Mouse (Mus musculus) brain, adult 2 months (tissue): ENCODE measurements around the gene Tsacc.
"Not testable (repeated sequence)": the region's sequence is repeated elsewhere in the genome, so short reads cannot be mapped to it uniquely, and the experiment has no call there.

Experiments
- DNase-seq: peaks from one replicate; pipeline ENCODE4 v3.0.0; 2011; ENCODE audit warnings: low read depth, low spot score

The Tsacc gene

DNA sequence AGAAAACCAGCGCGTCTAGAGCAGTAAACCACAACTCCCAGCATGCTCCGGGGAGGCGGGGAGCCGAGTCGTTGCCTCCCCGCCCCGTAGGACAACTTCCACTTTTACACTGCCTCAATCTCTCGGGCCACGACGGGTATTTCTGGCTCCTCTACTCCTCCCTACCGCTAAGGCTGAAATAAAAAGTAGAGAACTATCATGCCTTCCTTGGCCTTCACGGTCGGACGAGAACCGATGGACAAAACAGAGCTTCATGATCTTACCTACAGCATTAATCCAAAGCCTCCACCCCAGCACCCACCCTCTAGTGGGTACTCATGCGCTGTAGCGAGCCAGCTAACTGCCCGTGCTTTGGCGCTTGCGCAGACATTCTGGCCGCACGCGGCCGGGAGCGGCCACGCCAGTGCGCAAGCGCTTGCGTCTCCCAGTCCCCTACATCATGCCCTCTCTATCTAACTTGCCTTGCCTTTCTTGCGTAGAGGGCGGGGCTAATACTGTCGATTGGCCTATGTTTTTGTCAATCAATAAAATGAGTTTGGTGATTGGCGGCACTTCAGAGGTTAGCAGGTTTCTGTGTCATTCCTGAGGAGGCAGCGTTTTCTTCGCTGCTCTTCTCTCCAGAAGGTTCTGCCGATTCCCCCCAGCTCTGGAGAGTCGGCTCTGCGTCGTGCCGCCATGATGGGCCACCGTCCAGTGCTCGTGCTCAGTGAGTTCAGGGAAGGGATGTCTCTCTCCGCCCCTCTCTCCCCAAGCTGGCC is at the start of gene Tsacc, which contains the start of gene Cct3:
Gene Tsacc (minus strand): TSS at position 439 of the 758 bp plus-strand sequence.
Gene Cct3 (plus strand): TSS at position 556 of the 758 bp plus-strand sequence.
- peak; percentile 100 for DNase-seq

DNA sequence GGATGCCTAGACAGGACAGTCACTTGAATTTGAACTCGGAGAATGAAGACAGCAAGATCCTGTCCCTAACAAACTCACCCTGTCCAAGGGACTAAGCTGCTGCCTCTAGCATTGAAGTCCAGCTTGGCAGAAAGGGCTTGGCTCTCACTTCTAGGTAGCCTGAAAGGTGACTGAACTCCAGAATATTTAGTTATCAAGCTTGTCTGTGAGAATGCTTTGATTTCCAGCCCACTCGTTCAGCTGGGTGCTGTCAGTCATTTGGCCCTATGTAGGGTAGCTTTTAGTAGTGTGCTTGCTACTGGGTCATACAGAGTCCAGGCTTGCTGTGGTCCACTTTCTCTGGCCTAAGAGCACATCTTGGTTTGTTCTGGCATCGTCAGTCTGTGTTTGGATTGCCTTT is 42.2 kb upstream of the Tsacc start:
- DNase-seq: no peak

DNA sequence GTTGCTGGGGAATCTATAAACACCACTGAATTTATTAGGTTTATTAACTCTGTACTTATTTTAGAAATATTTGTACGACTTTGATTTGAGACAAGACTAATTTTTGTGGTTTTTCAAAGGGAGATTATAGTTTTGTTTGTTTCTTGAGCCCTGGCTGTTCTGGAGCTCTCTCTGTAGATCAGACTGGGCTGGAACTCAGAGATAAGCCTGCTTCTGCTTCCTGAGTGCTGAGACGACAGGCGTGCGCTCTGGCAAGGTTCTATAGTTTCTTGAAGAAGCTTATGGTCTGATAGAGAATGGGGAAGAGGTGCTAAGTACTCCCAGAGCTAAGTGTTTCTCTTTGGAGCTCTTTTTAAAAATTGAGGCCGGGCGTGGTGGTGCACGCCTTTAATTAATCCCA is 41.5 kb upstream of the Tsacc start:
- DNase-seq: no peak

DNA sequence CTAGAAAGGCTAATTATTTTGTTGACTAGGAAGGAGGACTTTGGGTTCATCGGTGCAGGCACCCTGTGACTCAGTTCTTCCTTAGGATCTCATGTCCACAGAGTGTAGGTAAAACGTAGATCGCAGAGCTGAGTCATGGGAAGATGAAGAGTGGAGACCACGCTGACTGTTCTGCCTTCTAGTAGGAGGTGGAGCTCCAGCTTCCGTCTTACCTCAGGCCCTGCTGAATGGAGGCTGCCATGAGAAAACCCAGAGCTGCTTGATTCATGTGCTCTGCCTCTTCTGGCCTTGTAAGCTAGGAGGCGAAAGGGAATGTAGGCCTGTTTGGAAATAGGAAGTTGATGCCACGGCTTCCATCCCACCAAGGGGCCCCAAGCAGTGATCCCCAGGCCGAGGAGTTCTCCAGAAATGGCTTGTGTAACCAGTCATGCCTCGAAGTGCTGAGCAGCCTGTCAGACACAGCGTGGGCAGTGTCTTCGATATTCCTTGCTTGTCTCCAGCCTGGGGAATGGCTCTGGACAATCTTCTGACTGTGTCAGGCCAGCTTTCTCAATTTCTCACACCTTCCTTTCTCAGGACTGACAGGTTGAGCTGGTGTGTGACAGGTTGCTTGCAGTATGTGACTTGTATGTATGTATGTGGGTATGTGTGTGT is 40.7 kb upstream of the Tsacc start:
- DNase-seq: peak; percentile 75

DNA sequence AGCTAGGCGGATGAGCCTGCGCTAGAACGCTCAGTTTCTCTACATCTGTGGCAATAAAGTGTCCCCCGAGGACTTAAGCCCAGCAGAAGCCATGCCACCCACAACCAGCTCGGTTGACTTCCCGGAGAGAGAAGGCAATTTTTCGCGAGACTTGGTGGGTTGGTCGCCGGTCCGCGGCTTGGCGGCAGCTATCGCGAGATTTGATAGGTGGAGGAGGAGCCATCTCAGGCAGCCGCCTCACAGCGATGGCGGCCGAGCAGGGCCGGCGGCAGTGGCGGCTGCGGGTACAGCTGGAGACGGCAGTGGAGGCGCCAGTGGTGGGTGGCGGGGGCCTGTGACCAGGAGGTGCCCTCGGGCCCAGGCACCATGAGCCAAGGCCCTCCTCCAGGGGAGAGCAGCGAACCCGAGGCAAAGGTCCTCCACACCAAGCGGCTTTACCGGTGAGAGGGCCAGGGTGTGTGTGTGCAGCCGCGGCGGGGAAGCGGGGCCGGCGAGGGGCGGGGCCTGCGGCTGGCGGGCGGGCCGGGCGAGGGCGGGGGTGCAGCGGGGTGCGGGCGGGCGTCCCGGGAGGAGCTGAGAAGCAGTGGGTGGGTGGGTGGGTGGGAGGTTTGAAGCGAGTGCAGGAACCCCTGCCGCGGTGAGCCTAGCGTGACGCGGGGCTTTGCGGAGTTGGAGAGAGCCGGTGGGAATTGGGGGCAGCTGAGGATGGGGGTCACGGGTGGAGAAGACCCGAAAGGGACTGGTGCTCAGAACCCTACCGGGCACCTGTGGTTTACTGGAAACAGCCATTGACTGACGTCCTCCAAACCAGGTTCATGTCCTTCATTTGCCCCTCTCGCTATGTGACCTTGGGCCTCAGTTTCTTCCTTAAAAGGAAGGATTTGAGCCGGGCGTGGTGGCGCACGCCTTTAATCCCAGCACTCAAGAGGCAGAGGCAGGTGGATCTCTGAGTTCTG is 39.5 kb upstream of the Tsacc start, which contains the start of the genes Tmem79 and Smg5:
Gene Tmem79 (minus strand): TSS at position 91 of the 956 bp plus-strand sequence.
Gene Smg5 (plus strand): TSS at position 203 of the 956 bp plus-strand sequence.
- peak; percentile 98 for DNase-seq

DNA sequence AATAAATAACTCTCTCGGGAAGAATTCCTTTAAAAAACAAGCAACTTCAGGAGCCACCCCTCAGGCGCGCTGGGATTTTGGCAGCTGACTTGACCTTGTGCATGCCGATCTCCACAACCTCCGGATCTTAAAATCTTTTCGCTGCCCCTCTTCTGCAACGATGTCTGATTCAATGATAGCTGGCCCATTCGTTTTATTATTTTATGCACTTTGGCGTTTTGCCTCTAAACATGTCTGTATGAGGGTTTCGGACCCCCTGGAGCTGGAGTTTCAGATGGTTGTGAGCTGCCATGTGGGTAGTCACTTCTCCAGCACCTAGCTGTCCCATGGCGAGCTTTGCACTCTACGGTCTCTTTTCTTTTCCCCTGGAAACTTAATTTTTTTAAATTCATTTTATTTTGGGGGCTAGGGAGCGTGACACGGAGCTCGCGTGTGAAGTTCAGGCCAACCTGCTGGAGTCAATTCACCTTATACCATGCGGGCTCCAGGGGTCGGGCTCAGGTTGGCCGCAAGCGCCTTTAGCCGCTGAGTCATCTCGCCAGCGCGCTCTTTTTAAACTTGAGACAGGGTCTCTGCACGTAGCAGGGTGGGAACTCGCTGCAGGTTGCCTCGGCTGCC is 38.7 kb upstream of the Tsacc start:
- DNase-seq: no peak

DNA sequence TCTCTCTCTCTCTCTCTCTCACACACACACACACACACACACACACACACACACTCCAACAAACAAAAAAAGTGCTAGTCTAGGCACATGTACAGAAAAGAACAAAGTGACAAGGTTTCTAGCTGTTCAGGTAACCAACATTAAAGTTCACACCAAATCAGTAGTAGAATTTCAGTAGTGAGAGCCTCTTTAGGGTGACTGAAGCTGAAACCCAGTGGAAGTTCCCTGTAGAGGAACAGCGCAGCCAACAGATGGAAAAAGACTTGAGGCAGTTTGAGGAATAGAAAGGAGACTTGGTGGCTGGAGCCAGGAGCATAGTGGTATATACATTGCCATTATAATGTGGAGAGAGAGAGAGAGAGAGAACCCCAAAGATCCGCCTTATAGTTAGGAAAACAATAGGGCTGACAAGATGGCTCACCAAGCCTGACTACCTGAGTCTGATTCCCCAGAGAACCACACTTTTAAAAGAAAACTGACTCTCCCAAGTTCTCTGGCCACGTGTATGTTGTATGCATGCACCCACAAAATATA is 38.2 kb upstream of the Tsacc start:
- no peak for DNase-seq

DNA sequence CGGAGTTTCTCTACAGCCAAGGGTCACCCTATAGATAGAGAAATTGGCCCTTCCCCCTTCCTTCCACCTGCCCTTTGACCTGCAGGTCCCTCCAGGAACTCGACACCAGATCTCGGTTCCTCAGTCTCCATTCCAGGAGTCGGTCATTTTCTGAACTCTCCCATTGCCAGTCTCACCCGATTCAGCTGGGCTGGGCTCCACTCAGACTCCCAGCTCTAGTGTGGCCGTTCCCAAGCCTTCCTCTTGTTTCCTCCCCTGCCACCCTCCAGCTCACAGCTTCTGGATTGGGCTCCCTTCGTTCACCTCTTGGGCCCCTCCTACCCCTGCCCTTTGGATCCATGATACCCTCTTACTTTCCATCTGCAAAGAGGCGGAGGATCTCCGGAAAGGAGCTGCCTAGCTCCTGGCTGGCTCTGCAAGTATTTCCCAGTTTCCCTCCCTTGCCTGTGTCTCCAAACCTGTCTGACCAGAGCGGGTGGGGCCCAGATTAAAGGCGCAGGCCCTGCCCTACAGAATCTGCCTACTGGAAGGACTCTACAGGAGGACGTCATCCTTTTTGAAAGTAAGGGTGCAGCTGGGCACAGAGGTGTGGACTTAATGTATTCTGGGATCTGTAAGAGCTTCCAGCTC is 37.3 kb upstream of the Tsacc start:
- no peak for DNase-seq

DNA sequence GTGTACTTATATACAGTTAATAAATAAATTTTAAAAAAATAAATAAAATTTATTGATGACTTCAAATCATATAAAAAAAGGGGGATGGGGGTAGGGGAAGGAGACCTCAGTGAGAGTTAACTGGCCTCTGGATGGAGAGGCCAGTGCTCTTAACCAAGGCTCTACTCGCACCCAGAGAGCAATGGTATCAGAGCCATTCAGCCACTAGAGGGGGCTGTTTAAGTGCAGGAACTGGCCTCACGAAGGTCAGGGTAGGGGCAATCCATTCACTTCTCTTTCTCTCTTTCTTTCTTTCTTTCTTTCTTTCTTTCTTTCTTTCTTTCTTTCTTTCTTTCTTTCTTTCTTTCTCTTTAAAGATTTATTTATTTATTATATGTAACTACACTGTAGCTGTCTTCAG is 34.5 kb upstream of the Tsacc start:
- peak; percentile 66 for DNase-seq

DNA sequence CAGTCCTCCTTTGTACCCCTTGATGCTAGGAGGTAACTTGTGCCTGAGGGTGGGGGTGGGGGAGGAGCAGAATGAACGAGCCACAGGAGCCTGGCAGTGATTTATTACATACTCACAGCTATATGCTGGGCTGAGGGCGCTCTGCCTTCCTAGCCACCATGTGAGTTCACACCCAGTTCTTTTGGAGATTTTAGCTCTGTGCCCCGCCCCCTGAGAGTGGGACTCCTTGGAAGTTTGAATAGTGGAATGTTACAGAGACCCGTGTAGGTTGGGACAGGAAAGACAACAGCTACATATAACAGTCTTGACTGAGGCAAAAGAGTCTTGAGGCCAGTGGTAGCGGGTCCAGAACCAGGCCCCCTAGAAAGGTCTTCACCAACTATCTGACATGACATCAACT is 32.2 kb upstream of the Tsacc start:
- DNase-seq: no peak

DNA sequence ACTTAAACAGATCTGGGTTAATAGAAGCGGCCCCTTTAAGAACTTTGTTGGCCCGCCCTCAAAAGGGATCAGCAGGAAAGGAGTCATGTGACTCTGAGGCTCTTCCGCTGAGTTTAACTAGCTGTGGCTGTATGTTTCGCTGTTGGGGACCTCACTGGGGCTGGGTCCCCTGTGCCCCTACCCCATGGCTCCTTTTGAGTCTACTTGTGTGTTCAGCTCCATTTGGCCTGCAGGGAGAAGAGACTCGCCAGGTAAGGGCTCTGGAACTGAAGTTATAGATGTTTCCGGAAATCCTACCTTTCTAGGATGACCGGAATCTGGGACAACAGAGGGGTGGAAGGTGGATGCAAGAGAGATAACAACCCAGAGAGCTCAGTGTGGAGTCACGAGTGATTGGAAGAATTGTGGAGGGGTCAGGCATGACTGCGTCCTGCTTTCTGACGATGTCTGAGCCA is 28.2 kb upstream of the Tsacc start, which contains the start of gene Glmp:
Gene Glmp (plus strand): TSS at position 73 of the 455 bp plus-strand sequence.
- DNase-seq: peak; percentile 89

DNA sequence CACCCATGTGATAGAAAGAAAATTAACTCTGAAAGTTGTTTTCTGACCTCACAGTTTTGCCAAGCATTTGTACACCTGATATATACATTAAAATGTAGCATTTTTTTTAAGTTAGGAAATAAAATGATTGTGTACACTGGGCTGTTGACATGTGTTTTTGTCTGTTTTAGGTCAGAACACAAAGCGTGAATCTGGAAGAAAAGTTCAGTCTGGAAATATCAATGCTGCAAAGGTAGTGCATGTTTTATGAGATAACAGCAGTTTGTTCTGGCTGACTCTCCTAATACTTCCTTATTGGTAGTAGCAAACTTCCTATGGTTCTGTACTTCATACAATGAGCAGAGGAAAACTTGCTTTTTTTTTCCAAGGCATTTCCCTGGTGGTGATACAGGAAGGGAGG is 2.4 kb upstream of the Tsacc start:
- DNase-seq: no peak

DNA sequence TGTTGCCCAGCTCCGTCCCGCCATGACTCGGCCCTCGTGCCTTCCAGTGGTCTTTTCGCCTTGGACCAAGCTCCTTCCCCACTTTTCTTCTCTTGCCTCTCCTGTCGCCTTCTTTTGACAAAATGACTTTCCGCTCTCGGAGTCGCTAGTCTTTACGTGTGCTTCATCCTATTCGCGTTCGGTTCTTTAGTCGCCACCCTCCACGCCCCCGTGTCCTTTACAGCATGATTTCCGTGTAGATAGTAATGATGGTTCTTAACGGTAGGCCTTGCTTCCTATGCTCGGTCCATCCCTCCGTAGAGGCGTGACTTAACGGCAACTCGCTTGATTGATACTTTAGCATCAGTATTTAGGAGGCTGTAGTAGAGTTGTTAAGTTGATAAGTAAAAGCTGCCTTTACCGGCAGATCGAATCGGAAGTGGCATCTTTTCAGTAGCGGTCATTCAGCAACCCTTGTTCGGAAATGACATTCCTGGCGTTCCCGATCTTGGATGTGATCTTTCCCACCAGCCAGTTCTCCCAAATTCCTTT is 587 bp upstream of the Tsacc start:
- peak; percentile 83 for DNase-seq

DNA sequence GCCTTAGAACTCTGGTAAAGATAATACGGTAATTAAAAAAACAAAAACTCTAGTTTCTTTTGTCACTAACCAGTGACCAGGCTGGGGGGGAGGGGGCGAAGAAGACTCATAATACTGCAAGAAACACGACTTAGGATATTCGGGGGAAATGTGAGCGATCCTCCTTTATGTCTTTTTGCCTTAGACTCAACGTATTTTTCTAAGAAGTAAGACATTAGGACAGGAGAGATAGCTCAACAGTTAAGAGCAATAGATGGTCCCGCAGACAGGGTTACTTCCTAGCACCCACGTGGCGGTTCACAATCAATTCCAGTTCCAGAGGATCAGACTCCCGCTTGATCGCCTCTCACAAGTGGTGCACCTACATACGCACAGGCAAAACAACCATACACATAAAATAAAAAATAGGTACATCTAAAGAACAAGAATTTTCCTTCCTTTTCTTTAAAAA is 664 bp downstream of the Tsacc start:
- DNase-seq: no peak

DNA sequence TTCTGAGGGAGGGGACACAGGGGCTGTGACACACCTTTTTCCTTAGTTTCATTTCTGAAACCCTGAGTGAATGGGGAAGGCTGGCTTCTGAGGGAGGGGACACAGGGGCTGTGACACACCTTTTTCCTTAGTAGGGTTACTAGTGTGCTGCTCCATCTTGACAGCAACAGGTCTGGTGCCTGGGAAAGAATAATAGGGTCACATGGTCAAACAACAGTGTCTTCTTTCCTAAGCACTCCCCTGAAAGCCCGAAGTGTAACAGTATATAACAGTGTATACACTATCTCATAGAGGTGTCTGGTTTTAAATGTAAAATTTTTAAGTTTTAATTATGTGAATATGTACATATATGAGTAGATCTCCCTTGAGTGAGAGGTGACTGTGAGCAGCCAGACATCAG is 1.5 kb downstream of the Tsacc start:
- DNase-seq: not testable (repeated sequence)

DNA sequence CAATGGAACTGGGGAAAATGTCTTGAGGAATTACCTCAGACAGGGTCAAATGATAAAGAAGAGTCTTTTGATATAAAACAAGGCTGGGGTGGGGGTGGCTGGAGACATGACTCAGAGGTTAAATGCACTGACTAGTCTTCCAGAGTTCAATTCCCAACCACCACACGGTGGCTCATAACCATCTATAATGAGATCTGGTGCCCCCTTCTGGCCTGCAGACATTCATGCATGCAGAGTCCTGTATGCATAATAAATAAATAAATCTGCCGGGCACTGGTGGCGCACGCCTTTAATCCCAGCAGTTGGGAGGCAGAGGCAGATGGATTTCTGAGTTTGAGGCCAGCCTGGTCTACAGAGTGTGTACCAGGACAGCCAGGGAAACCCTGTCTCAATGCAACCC is 4.8 kb downstream of the Tsacc start:
- DNase-seq: peak; percentile 16

DNA sequence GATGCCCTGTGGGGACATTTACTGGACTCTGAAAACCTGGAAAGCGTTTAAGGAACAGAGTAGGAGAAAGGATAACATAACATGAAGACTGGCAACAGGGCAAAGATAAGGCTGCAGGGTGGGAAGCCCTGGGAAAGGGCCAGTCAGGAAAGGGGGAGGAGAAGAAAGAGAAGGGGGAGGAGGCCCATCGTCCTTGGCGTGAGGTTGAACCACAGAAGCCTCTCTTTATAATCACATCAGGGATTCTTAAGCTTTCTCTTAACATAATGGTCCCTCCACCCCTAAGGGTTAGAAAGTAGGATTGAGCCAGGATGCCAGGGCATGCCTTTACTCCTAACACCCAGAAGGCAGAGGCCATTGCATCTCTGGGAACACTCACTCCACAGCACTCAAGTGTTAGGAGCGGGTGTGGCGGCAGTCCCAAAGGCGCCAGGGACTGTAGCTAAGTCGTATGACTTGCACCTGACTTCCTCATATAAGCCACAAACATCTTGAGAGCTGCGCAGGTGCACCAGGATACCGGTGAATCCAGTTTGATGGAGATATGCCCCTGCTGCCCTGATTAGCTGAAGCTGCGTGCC is 8.6 kb downstream of the Tsacc start:
- not testable (repeated sequence) for DNase-seq

DNA sequence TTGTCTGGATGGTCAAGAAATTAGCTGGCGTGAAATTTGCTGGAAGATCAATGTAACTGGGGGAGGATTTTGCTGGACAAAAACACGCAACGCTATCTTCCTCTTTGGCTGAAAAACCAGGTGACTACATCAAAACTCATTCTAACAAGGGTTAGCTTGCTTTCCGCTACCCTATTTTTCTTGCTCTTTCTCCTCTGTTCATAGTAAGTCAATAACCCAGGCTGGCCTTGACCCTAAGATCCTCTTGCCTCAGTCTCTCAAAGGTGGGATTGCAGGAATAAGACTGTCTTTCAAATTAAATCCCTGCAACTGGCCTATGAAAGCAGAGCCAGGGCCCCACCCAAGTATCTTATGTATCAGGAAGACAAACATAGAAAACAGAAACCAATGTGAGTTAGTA is 9.7 kb downstream of the Tsacc start, which contains the start of gene Gm38392:
Gene Gm38392 (minus strand): TSS at position 101 of the 400 bp plus-strand sequence.
- DNase-seq: no peak

DNA sequence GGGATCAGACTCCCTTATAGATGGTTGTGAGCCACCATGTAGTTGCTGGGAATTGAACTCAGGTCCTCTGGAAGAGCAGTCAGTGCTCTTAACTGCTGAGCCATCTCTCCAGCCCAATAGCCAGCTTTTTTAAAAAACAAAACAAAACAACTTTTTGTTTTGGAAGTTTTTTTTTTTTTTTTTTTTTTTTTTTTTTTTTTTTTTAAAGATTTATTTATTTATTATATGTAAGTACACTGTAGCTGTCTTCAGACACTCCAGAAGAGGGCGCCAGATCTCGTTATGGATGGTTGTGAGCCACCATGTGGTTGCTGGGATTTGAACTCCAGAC is 11.3 kb downstream of the Tsacc start:
- DNase-seq: not testable (repeated sequence)
